Mouse (Mus musculus): ENCODE data around the gene Tmem38b. TPM values are rescaled to one million over a fixed set of nuclear protein-coding genes. Genes with fewer than 3 reads are reported as not detected.

Gene Tmem38b
- polyA plus RNA-seq, 1 experiment from 2014 or later: 6.9 TPM

GRCm38 (mm10) chr4:53882921-53883682 is 57.3 kb downstream of the Tmem38b start:
- DNase-seq (ENCODE audit: low spot score): no peak

- peak; percentile 3 for DNase-seq (ENCODE audit: low spot score)
Observed at GRCm38 (mm10) chr4:53884351-53885245, 58.8 kb downstream of the Tmem38b start.

GRCm38 (mm10) chr4:53886342-53887088 is 60.7 kb downstream of the Tmem38b start:
- no peak for DNase-seq (ENCODE audit: low spot score)

- DNase-seq (ENCODE audit: low spot score): no peak
Observed at GRCm38 (mm10) chr4:53895335-53895734, 69.5 kb downstream of the Tmem38b start.

GRCm38 (mm10) chr4:53896150-53896833 is 70.4 kb downstream of the Tmem38b start:
- no peak for DNase-seq (ENCODE audit: low spot score)

- DNase-seq (ENCODE audit: low spot score): no peak
Observed at GRCm38 (mm10) chr4:53900386-53900971, 74.6 kb downstream of the Tmem38b start.

GRCm38 (mm10) chr4:53904335-53904734 is 78.5 kb downstream of the Tmem38b start:
- DNase-seq (ENCODE audit: low spot score): no peak

- DNase-seq (ENCODE audit: low spot score): no peak
Observed at GRCm38 (mm10) chr4:53905537-53905936, 79.7 kb downstream of the Tmem38b start.

GRCm38 (mm10) chr4:53907071-53907470 is 81.2 kb downstream of the Tmem38b start:
- DNase-seq (ENCODE audit: low spot score): no peak

Other genes with a start within 250 kb of the Tmem38b start
- gene Fsd1l, start 194.6 kb upstream of the Tmem38b start, polyA plus RNA-seq (2015; fragmentation: Nextera tagmentation; extraction: Ambion mirVana): 1.2 and 1.7 TPM in 2 replicates
- gene Fktn, start 112.0 kb upstream of the Tmem38b start, polyA plus RNA-seq (2015; fragmentation: Nextera tagmentation; extraction: Ambion mirVana): 4.3 and 4.4 TPM in 2 replicates
- gene Tal2, start 46.3 kb upstream of the Tmem38b start, polyA plus RNA-seq (2015; fragmentation: Nextera tagmentation; extraction: Ambion mirVana): 0.08 TPM in 1 of 2 replicates, not detected in the other